Mouse (Mus musculus) adrenal gland, adult 8-10 months (tissue): ENCODE measurements at regions not wholly inside any gene's neighbourhood (a gene's known extent, or its start where the extent isn't known, plus 50 kb on each side); places are given as distances from the start of the nearest gene placed in this dataset.

Experiments
- DNase-seq: peaks from one replicate; pipeline ENCODE4 v3.0.0; 2022

DNA sequence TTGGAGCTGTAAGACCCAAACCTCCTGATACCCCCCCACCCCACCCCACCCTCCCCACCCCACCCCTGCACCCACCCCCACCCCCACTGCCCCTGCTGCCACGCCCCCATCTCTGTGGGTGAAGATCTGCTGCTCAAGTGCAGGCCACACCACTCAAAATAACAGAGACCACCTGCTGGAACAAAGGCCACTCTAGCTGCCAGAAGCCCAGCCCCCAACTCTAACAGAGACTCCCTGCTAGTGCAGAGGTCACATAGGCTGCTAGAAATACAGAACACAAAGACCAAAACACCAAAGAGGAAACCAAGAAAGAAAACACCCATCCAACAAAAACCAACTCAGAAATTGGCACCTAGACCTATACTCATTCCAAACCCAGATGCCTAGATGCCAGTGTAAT, 58.9 kb downstream of the Olfr267 start:
- no peak for DNase-seq

DNA sequence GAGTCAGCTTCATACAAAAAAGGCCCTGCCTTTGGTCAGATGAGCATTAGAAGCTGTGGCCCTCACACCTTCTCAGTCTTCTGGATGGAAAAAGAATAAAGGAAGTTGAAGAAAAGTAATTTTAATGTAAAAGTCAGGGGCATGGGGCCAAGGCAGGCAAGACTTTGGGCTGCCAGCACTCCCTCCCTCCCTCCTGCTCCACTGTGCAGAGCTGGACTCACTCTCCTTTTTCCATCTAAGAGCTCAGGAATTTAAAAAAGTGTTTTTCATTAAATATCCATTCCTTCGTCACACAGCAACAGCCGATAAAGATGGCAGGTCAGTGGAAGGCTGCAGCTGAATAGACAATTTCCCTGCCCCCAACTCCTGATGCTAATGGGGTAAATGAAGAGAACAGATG, 61.1 kb downstream of the Olfr267 start:
- no peak for DNase-seq

DNA sequence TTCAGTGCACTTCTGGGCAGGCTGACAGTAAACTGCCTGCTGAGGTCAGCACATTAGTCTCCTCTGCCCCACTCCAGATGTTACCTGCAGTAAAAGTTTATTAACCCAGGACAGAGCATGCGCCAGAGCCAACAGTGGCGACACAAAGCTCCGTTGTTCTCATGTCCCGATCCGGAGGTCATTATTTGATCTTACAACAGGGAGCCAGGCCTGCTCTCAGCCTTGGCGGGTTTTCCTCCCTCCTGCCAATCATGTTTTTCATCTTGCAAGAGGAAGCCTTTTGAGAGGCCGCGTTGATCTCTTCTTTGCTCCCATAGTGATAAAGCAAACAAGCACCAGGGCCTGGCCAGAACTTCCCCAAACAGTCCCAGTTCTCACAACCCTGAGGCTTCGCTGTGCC, 64.7 kb downstream of the Olfr267 start:
- no peak for DNase-seq

DNA sequence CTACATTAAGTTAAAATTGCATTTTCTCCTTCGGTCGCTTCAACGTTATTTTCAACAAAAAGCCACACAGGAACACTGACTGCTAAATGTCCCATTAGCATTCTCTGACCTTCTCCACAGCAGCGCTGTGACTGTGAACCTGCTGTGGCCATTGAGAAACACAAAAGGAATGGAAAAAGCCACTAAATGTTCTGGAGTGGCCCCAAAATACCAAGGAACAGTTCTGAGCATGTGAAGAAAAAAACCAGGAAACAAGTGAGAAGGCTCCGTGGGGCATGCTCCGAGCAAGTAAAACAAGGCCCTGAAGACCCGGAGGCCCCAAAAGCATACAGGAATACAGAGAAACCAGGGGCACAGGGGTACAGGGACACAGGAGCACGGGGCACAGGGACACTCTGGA, 66.8 kb downstream of the Olfr267 start:
- no peak for DNase-seq

DNA sequence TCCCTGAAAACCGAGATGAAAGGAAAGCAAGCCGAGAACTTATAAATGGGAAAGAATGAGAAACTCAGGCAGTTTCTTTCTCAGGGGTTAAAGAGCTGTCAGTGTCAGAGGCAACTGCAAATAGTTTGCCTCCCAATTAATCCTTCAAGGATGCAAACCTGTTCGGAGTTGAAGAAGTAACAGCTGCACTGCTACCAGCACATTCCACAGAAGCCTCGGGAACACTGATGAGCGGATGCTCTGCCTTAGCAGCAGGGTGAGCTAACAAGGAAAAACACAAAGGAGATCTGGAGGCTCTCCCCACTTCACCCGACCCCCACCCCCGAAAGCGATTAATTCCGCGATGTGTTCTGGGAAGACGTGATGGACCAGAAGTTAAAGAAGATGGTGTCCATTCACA, 71.1 kb downstream of the Olfr267 start:
- DNase-seq, result no peak

DNA sequence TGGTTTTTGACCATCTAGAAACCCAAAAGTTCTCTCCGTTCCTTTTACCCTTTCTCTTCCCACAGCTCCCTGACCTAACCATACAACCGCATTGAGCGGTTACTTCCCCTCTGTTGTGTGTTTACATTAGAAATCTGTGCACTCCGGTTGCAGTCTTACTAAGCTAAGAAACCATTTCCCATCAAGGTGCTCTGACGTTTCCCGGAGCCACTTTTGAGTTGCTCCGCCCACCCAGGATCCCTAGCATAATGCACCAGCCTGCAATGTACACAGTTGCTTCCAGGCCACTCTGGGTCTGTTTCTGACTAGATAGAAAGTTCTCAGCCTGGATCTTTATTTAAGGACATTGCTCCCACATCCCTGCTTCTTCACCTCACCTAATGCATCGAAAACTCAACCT, 71.7 kb downstream of the Olfr267 start:
- no peak for DNase-seq

DNA sequence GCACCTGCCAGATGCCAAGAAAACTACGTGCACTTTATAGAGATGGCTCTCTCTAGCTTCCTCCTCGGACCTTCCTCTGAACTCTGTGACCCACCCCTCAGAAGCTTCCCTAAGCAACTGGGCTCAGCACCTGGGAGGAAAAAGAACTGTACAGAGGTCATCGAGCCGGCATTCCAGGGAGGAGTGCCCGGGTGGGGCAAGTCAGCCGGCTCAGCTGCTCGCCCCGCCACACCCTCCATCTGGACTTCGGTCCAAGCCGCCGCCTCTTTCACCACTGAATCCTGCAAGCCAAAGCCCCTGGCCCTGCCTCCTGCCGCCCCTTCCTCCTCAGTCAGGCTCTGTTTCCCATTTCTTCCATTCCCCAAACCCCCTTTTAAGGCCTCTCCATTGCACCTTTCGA, 73.3 kb downstream of the Olfr267 start:
- no peak for DNase-seq

DNA sequence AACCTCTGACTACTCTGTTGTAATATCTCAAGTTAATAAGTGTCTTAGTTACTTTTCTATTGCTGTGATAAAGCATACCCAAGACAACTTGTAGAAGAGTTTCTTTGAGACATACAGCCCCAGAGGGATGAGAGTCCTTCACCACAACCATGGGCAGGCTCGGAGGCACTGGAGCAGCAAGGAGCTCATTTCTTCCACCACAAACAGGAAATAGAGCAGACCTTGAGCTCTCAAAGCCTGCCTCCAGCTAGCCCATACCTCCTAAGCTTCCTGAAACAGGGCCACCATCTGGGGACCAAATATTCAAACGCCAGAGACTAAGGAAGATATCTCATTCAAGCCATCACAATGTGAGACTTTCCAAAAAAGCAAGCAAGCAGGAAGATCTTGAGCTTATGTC, 74.6 kb downstream of the Olfr267 start:
- DNase-seq, result no peak

DNA sequence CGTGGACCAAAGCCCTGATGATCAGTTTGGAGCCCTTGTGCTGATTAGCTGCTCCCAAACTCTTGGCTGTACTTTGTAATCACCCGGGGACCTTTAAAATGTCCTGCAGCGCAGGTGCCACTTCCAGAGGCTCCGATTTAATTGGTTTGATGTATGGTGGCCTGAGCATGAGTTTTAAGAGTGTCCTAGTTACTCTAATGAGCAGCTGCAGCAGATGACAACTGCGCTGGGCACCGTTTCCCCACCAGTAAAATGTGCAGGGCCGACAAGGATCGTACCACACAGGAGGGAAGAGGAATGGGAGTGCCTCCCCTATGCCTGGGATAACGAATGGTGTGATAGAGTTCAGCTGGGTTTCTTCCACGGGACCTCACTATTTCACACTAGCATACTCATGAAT, 75.3 kb downstream of the Olfr267 start:
- DNase-seq, result no peak

DNA sequence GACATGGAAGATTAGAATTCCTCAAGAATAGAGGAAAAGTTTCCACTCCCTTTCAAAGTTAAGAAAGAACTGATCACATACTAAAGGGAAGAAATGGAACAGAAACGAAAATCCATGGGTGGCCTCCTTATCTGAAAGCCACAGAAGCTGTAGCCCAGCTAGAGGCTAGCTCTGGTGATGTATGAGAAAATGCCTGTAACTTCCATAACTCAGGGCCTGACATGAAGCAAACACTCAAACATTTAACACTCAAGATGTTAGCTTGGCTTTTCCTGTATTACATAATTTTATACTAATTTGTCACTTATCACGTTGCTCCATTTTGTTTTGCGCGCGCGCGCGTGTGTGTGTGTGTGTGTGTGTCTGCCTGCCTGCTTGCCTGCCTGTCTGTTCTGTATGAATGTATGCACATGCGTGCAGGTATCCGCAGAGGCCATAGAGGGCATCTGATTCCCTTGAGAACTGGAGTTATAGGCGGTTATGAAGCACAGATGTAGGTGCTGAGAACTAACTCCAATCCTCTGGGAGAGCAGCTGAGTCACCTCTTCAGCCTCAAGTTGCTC, 88.2 kb downstream of the Olfr267 start:
- no peak for DNase-seq

DNA sequence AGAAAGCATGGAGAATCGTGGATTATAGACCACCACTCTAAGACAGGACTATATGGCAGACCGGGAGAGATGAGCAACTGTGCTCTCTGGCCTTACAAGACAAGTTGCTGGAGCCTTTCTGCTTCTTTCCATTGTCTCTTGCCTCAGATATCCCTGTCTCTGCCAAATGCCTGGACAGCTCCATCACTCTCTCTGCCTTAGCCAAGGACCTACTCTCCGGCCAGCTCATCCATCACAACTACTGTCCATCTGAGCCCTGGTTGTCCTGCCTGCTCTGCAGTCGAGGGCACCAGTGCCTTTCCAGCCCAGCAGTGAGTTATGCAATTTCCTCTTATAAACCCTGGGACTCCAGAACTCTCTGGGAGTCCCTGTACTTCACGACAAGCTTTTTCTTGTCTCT, 88.7 kb downstream of the Olfr267 start:
- peak; percentile 78 for DNase-seq

DNA sequence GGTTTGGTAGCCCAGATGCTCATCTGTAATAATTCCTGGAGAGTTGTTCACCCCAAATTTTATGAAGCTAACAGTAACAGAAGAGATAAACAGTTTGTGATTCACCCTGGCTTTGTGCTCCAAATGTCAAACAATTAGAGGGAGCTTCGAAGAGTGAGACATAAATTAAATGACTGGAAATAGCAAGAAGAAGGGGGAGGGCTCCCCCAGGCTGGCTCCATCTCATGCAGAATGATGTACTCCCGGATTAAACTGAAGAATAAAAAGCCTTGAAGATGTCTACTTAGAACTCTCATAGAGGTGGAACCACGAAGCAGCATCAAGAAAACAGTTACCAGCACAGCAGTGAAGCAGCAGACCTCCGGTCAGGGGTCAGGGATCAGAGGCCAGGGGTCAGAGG, 90.8 kb downstream of the Olfr267 start:
- DNase-seq, result no peak

DNA sequence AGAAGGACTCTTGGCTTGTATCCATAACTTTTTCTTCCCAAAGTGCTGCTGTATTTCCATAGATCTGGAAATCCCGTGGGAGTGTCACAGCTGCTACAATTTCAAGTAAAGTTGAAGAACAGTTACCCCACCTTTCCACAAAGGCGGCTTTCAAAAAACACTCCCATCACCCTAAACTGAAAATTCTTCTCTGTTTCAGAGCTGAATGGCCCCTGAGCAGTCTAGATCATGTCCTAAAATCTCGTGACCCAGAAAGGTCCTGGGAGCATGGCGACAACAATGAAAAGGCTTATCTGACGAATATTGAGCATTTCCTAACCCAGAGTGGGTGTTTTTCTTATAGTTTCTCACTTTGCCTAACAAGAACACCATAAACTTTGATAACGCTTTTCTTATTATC, 92.2 kb downstream of the Olfr267 start:
- no peak for DNase-seq

DNA sequence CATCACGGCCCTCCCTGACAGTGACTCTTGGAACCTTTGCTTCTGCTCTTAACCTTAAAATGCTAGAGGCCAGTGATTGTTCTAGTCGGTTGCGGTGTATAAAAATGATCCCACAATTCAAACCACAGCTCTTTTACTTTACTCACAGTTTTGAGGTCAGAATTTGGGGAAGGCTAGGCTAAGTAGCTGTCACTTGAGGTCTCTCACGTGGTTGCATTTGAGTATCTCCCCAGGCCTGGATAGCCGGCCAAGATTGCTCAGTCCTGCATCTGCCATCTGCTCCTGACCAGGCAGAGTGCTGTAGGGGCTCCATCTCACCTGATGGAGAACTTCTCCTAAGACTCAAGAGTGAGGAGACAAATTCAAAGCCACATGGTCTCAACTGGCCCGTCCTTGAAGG, 94.5 kb downstream of the Olfr267 start:
- no peak for DNase-seq

DNA sequence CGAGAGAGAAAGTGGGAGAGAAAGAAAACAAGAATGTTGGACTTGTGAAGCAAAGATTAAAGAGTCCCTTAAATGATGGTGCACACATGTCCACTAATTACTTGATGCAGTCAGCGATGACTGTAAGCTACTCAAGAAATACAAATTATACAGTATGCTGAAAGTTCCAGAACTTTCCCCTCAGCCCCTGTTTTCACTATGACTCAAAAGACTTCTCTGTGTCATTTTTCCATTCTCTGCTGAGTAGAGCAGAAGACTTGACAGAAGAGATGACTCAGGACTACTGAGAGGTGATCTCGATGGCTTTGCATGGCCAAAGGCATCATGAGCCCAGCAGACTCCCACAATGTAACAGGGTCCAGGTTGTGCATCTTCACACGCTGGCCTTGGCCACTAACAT, 105.6 kb downstream of the Olfr267 start:
- DNase-seq, result no peak

DNA sequence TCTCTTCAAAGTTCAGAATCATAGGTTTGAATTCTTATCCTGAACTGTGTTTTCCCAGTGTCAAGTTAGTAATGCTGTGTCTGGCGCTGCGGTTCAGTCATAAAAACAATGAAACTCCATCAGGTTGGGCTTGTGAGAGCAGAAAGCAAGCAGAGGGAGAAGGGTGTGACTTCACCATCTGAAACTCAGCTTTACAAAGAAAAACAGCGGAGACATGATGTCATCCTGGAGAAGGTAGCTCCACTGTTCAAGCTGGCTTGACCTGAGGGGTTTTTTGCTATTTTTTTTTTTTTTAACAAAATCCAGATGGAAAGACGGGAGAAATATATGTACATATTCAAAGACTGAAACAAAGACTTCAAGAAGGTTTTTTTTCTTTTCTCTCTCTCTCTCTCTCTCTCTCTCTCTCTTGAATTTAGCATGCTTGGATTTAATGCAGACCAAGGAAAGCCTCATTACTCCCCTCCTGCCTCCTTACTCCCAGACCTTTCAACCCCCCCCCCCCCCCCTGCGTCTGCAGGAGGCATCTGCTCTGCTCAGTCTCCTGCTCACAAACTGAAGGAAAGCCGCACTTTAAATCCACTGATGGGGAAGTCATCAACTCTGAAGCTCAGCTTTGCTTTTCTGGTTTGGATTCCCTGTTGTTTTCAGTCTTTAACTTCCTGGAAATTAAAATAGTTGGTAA, 109.7 kb downstream of the Olfr267 start:
- DNase-seq, result no peak

DNA sequence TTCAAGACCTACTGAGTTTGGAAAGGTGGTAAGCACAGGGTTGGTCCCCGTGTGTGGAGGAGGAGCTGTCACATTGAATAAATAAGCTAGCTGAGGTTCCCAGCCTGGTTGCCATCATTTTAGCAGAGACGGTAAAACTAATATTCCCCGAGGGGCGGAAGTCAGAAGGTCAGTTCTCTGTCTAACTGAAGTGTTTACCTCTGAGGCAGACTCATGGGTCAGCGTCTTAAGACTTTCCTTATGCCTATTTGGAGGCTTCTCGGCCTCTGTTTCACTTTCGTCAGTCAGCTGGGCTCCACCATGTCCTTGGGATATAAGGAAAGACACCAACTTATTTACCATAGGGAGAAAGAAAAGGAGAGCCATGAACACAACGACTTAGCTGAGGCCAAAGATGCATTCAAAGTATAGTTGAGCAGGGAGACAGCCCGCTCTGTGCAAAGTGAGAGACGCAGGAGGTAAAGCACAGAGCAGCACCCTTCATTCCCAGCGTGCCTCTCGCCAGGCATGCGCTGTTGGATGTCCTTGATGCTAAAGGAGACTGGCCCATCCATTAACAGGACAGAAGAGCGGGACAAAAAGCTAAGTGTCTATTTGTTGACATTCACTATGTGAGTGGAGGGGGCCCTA, 116.0 kb downstream of the Olfr267 start:
- DNase-seq, result peak; percentile 30

DNA sequence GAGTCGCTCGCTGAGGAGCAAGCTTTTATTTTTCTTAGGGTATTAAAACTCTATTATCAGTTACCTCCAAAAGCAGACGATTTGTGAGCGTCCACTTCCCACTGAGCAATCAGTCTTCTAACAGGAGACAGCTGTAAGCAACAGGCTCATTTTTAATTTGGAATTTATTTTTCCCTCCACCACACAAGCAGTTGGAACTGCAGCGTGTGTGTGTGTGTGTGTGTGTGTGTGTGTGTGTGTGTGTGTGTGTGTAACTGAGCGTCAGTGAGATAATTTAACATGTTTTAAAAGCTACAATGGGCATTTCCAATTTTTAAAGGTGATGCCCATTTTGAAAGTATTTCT, 116.6 kb downstream of the Olfr267 start:
- no peak for DNase-seq

DNA sequence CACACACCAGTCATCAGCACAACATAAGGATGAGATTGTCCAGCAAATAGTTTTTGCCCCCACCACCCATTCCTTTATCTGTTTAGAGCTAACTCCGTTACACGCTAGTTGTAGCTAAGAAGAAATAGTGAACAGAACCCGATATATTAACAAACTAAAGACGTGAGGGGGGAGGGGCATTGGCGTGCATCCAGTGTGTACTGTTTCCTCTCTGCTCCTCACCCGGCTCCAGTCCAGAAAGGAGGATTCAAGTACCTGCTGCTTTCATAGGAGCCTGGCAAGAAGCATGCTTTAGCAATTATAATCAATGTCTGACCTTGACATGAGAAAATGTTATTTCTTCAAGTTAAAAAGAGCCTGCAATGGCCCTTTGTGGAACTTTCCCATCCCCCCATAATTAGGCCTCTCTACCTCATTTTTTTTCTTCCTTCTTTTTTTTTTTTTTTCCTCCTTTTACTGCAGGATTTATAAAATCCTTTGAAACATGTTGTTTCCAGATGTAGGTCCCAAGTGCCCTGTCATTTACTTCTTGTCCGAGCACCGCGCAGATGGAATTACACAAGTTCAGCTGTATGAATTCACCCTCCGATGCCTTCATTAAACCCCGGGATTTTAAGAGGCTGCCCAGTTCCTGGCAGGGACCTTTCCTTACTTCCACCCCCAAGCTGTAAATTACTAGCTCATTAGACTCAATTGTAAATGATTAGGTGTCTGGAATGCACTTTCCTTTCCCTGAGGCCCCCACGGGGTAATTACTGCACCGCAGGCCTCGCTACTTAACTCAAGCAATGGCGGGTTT, 116.6 kb upstream of the Lpar1 start:
- DNase-seq, result no peak

DNA sequence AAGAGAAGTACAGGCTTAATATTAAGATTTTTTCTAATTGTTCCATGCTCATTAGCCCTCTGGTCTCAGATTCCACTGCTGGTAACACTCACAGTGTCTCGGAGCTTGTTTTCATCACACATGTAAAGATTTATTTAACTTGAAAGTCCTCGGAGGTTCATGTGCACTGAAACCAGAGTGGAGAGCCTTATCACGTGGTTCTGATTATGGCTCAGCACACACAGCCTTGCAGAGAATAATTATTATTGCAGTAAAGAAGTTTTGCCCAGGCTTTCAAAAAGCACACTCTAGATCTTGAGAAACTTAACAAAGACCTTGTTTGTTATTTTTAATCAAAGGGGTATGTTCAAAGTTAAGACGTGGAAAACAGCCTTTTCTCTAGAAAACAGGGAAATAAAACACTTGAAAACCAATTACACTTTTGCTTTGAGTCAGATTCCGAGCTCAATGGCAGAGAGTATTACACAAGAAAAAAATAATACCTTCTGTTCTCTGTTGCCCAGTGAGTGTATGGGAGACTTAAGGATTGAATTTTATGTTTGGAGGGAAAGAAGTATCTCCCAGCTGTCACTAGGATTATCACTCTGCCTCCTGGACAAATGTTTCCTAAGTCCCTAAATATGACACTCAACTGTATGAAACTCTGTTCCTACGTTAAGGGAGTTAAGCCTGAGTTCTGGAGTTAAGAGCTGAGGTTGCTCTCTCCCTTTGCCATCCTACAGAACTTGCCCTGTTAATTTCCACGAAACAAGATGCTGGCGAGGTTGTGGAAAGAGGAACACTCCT, 114.9 kb upstream of the Lpar1 start:
- DNase-seq, result no peak

DNA sequence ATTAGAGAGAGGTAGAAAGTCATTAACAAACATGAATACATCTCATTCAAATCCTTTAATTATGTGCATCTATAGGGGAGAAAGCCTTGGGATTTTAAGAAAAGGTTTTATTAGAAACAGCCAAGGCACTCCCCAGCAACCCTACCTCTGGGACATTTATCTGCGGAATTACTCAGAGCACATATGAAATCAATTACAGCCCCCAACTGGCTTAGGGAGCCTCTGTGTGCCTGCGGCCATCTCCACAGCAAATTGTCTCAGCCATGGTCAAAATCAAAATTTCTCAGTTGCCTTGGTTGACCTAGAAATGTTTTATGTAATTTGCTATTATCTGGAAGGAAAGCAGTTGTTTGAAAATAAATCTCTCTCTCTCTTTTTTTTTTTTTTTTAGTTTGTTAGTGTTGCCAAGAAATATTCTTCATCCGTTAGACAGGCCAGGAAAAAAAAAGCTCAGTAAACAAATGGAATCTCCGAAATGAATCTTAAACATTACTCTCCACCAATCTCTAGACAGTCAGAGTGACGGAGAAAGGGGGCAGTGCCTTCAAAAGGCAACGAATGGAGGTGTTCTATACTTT, 110.0 kb upstream of the Lpar1 start:
- DNase-seq, result no peak

DNA sequence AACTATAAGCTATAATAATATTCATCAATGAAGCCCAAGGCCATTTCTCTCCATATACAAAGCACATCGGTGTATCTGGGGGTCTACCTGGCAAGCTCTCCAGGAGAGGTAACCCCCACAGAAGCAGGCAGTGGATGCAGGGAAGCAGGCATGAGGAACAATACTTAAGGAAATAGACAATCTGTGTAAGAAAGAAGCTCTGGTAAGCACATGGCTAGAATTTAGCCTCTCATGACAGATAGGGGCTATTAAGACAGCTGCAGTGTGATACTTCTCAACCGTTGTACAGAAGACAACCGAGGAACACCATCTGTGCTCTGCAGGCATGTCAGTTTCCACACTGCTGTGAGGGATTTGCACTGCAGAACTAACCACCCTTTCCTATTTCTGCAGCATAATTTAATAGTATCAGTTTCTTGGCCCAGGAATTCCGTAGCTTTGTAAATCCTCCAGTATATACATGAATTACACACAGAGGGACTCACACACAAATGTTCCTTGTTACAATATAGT, 108.1 kb upstream of the Lpar1 start:
- DNase-seq, result no peak
